Mouse (Mus musculus) left cerebral cortex, adult 2 months (tissue): Measurements from ENCODE around the gene Fmo4. TPM values are rescaled to one million over a fixed set of nuclear protein-coding genes. Genes with fewer than 3 reads are reported as not detected.
"Not testable (repeated sequence)": the region's sequence is repeated elsewhere in the genome, so short reads cannot be mapped to it uniquely, and the experiment has no call there.

ENCODE experiments used
- DNase-seq, 2 experiments: peaks; one replicate each; pipeline ENCODE4 v3.0.0; 2021 to 2022; ENCODE audit warnings: low spot score in 2 of 2, mixed read lengths in 1 of 2; ENCODE audit errors: extremely low spot score in 1 of 2
- H3K27ac ChIP-seq: fragments of 200-600 bp; 2 replicates; pipeline ENCODE4 v1.8.1; 2022
- H3K4me3 ChIP-seq: fragments of 200-600 bp; 2 replicates; pipeline ENCODE4 v1.8.1; 2022
- CTCF ChIP-seq: fragments of 200-600 bp; IDR thresholded peaks from 2 replicates; pipeline ENCODE4 v1.8.1; 2022; ENCODE audit warnings: antibody characterized with exemption, mild to moderate bottlenecking, moderate library complexity
- intact Hi-C: fragments of 180-260 bp; cut with DNase I; formaldehyde crosslinking; loops from one replicate; pipeline ENCODE4 v1.15.1; 2025
- total RNA-seq, 2 experiments: library from RNA; stranded (reverse); gene quantifications; 2 replicates each; pipeline ENCODE4 v1.2.3; 2021

Fmo4 gene
- total RNA-seq, 2 experiments from 2014 or later, result not detected

- DNase-seq, result no peak
- no peak for TF ChIP-seq CTCF
- intact Hi-C loops, result no loop called here
- no peak overlapping the region for H3K4me3 ChIP-seq
- no peak overlapping the region for H3K27ac ChIP-seq
Observed at GRCm38 (mm10) chr1:162783669-162784248, 30.0 kb downstream of the Fmo4 start.

GRCm38 (mm10) chr1:162781035-162781434 lies 32.7 kb downstream of the Fmo4 start:
- H3K27ac ChIP-seq, H3K4me3 ChIP-seq, DNase-seq, intact Hi-C loops: not testable (repeated sequence)
- TF ChIP-seq CTCF, result peak; percentile 21

GRCm38 (mm10) chr1:162777943-162778538 lies 35.7 kb downstream of the Fmo4 start:
- intact Hi-C loops, result no loop called here
- DNase-seq, result no peak
- no peak overlapping the region for H3K27ac ChIP-seq
- TF ChIP-seq CTCF, result no peak
- no peak overlapping the region for H3K4me3 ChIP-seq

- H3K27ac ChIP-seq, result no peak overlapping the region
- intact Hi-C loops, result no loop called here
- H3K4me3 ChIP-seq, result no peak overlapping the region
- no peak for TF ChIP-seq CTCF
- DNase-seq, result no peak
Observed at GRCm38 (mm10) chr1:162773661-162774060, 40.1 kb downstream of the Fmo4 start.

- no peak overlapping the region for H3K27ac ChIP-seq
- no peak for DNase-seq
- TF ChIP-seq CTCF, result no peak
- no peak overlapping the region for H3K4me3 ChIP-seq
- intact Hi-C loops, result no loop called here
Observed at GRCm38 (mm10) chr1:162771617-162772360, 42.0 kb downstream of the Fmo4 start.

GRCm38 (mm10) chr1:162752009-162752408 lies 61.8 kb downstream of the Fmo4 start:
- Histone ChIP-seq H3K4me3 (no peak overlapping the region), H3K27ac (no peak overlapping the region)
- TF ChIP-seq CTCF, result no peak
- DNase-seq, result no peak
- intact Hi-C loops, result no loop called here

GRCm38 (mm10) chr1:162749607-162750006 lies 64.2 kb downstream of the Fmo4 start:
- no peak for DNase-seq
- no peak for TF ChIP-seq CTCF
- intact Hi-C loops, result no loop called here
- H3K27ac ChIP-seq, result no peak overlapping the region
- H3K4me3 ChIP-seq, result no peak overlapping the region

GRCm38 (mm10) chr1:162748761-162749160 lies 65.0 kb downstream of the Fmo4 start:
- intact Hi-C loops, result no loop called here
- TF ChIP-seq CTCF, result no peak
- no peak for DNase-seq
- Histone ChIP-seq H3K4me3 (no peak overlapping the region), H3K27ac (no peak overlapping the region)

Other genes with a start within 250 kb of the Fmo4 start
- gene Vamp4, start 243.5 kb downstream of the Fmo4 start, total RNA-seq, result 100 to 1,000 TPM; 107 to 108 TPM
- 1 to 10 TPM; 6.2 to 6.7 TPM for gene Myoc, start 174.8 kb downstream of the Fmo4 start, total RNA-seq
- not detected for gene Myocos, start 155.8 kb downstream of the Fmo4 start, total RNA-seq
- 100 to 1,000 TPM; 218 to 220 TPM for gene Prrc2c, start 73.4 kb downstream of the Fmo4 start, total RNA-seq
- gene Fmo1, start 52.6 kb upstream of the Fmo4 start, total RNA-seq, result 10 to 100 TPM; 12.0 to 12.3 TPM
- gene Fmo2, start 84.8 kb upstream of the Fmo4 start, total RNA-seq, result 1 to 10 TPM; 2.3 to 2.6 TPM
- not detected for gene Fmo6, start 123.5 kb upstream of the Fmo4 start, total RNA-seq
- gene Fmo3, start 170.6 kb upstream of the Fmo4 start, total RNA-seq, result not detected